In the genomic region with DNA sequence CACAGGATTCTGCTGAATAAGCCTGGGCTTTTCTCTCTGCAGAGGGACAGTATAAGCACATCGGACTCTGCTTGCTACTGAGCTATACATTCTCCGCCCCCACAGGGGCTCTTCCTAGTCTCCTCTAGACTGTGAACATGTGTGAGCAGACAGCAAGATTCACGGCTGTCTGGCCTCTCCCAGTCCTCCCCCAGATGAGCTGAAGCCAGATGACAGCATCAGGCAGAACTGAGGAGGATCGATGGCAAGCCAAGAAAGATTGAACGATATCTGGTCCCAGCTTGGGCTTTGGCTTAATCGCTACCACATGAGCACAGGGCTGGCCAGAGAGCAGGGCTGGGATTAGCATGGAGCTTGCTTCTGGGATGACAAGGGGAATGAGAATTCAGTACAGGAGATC, we compare ENCODE assay signal across 12 mouse cellular contexts.
DNase-seq lines count a peak whose midpoint lies in the region; ATAC-seq lines count a peak whose summit lies in the region.
"Had no signal": no experiment of that assay in that cellular context is flagged by ENCODE, and none has a peak within 500 bp of the region (broad histone marks: within the 10 kb centered on the region; RNA-seq: fewer than 3 reads in every experiment).

No protein-coding gene starts in this region.

- no peaks in the 10 kb centered on the region for H3K9me3 ChIP-seq in neural tube, embryonic 15.5 days (replicated peaks)
- no peaks in the 10 kb centered on the region for H3K9me3 ChIP-seq in neural tube, embryonic 11.5 days (ENCODE audit: control insufficient read depth, low read length)
- H3K9me3 ChIP-seq: intestine, embryonic 15.5 days had no signal

- no peaks in the 10 kb centered on the region for H3K36me3 ChIP-seq in neural tube, embryonic 15.5 days
- no peaks in the 10 kb centered on the region for H3K36me3 ChIP-seq in neural tube, embryonic 11.5 days (ENCODE audit: control insufficient read depth, insufficient read depth, low read length)
- H3K36me3 ChIP-seq: intestine, embryonic 15.5 days had no signal

- no peak overlapping the region for H3K9ac ChIP-seq in neural tube, embryonic 15.5 days (replicated peaks)
- no peak overlapping the region for H3K9ac ChIP-seq in neural tube, embryonic 11.5 days (ENCODE audit: low read length)
- H3K9ac ChIP-seq: intestine, embryonic 15.5 days had no signal

- ATAC-seq in neural tube, embryonic 15.5 days (ENCODE audit: low FRiP score) = no peak
- no peak for ATAC-seq in neural tube, embryonic 11.5 days (ENCODE audit: insufficient read depth, low FRiP score, low TSS enrichment)
- ATAC-seq: intestine, embryonic 15.5 days had no signal

- H3K4me1 ChIP-seq in neural tube, embryonic 15.5 days = peaks cover 4% of the 10 kb centered on the region; the same call in 1 of the 2 replicates
- H3K4me1 ChIP-seq in neural tube, embryonic 11.5 days (ENCODE audit: control insufficient read depth, insufficient read depth, low read length) = no peaks in the 10 kb centered on the region

- intact Hi-C loops in gastrocnemius, postnatal 36 days (cut with DNase I) = no loop called here

- H3K27me3 ChIP-seq in neural tube, embryonic 15.5 days (replicated peaks) = no peaks in the 10 kb centered on the region
- H3K27me3 ChIP-seq in neural tube, embryonic 11.5 days (ENCODE audit: control insufficient read depth, insufficient read depth, low read length) = no peaks in the 10 kb centered on the region
- H3K27me3 ChIP-seq: intestine, embryonic 15.5 days had no signal

- no peak overlapping the region for H3K27ac ChIP-seq in neural tube, embryonic 15.5 days (replicated peaks)
- H3K27ac ChIP-seq in neural tube, embryonic 11.5 days (ENCODE audit: low read depth, low read length) = no peak overlapping the region
- H3K27ac ChIP-seq: intestine, embryonic 15.5 days had no signal

- no peak overlapping the region for H3K4me2 ChIP-seq in neural tube, embryonic 15.5 days
- H3K4me2 ChIP-seq in neural tube, embryonic 11.5 days (ENCODE audit: low read depth) = no peak overlapping the region
- H3K4me2 ChIP-seq: intestine, embryonic 15.5 days had no signal

- WGBS in neural tube, embryonic 15.5 days = 75% methylated on average over 6 of the region's 6 CpGs
- 58% methylated on average over 6 of the region's 6 CpGs for WGBS in neural tube, embryonic 11.5 days

- DNase-seq in adrenal gland, postnatal 10 days = peak; percentile 6
- DNase-seq in adrenal gland, adult 2 months = no peak
- peak; percentile 56 for DNase-seq in neural tube, embryonic 10.5 days (ENCODE audit: extremely low spot score, low spot score)
- peak; percentile 30 to 44 for DNase-seq in gastrocnemius, postnatal 36 days
- DNase-seq in neural tube, embryonic 11.5 days (ENCODE audit: low spot score) = peak; percentile 32
- no peak for DNase-seq in adrenal gland, adult 8-10 months
- DNase-seq in cerebellum, postnatal 14 days = no peak
- DNase-seq: adrenal gland, postnatal 14 days; cerebellum, postnatal 10 days; midbrain, embryonic 14.5 days had no signal

- H3K4me3 ChIP-seq in neural tube, embryonic 15.5 days (replicated peaks) = no peak overlapping the region
- H3K4me3 ChIP-seq in neural tube, embryonic 11.5 days (ENCODE audit: low read depth, low read length) = no peak overlapping the region
- H3K4me3 ChIP-seq: intestine, embryonic 15.5 days had no signal

Comparison
In these comparisons a context has a peak if more than half of its experiments do, and no peak if none do; other contexts are left out.
1. DNase-seq: peak in adrenal gland, postnatal 10 days (single experiment), neural tube, embryonic 10.5 days (single experiment), gastrocnemius, postnatal 36 days (2 of 2) and neural tube, embryonic 11.5 days (single experiment); none in adrenal gland, adult 2 months (single experiment), adrenal gland, adult 8-10 months (single experiment) and cerebellum, postnatal 14 days (0 of 2).